Mouse (Mus musculus) liver, postnatal 0 days (tissue): ENCODE measurements around the gene Slc6a6.

Source experiments
- CTCF ChIP-seq: sonication (generic); IDR thresholded peaks from 2 replicates; pipeline ENCODE4 v1.5.1; 2016; ENCODE audit warnings: antibody characterized with exemption, low read depth
- EP300 ChIP-seq: IDR thresholded peaks from 2 replicates; pipeline ENCODE4 v1.6.1; 2016; ENCODE audit warnings: antibody characterized with exemption, low read depth, mild to moderate bottlenecking

GRCm38 (mm10) chr6:91719042-91719747 lies 35.3 kb downstream of the Slc6a6 start:
- TF ChIP-seq CTCF (no peak), EP300 (peak; percentile 80)
